Mouse (Mus musculus) liver, adult 2 months (tissue): Measurements from ENCODE around the gene Susd6.

ENCODE experiments used
- CTCF ChIP-seq: fragments of 200-500 bp; IDR thresholded peaks from 2 replicates; pipeline ENCODE4 v1.5.1; 2011; ENCODE audit warnings: low read depth, low read length, control low read depth
- POLR2A ChIP-seq: fragments of 200-500 bp; IDR thresholded peaks from 2 replicates; pipeline ENCODE4 v1.6.1; 2011; ENCODE audit warnings: low read length, control low read depth; ENCODE audit not compliant: insufficient read depth; ENCODE audit errors: extremely low read depth

DNA sequence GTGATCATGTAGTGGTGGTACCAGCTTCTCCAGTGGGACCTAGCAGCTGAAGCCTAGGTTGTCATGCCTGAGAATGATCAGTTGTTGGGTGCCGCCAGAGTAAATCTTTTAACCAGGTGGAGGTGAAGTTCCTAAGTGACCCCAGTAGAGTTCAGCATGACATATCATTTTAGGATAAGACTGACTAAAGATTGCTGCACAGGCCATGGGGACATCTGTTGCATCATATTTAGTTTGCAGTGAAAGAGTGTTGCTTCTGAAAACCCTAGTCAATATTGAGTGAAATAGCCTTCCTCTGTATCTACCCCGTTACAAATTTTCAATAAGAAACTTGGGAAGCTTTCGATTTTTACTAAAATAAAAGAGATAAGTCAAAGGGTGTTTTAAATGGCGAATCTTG, 64.4 kb downstream of the Susd6 start:
- TF ChIP-seq POLR2A = no peak
- TF ChIP-seq CTCF = no peak
